Mouse (Mus musculus): ENCODE results near the gene Sipa1l1. TPM values are rescaled to one million over a fixed set of nuclear protein-coding genes. Genes with fewer than 3 reads are reported as not detected.

Sipa1l1 gene
- polyA plus RNA-seq, 1 experiment from 2014 or later, result 29.4 TPM

GRCm38 (mm10) chr12:82319436-82320131 is 150.5 kb downstream of the Sipa1l1 start:
- no peaks in the 10 kb centered on the region for H3K4me1 ChIP-seq
- no peak for ATAC-seq (ENCODE audit: borderline replicate concordance, extremely low read depth, low FRiP score, low TSS enrichment)
- WGBS, result 69% methylated on average over 7 of the region's 7 CpGs
- H3K27ac ChIP-seq, result no peak overlapping the region
- no peaks in the 10 kb centered on the region for H3K9me3 ChIP-seq
- H3K36me3 ChIP-seq, result no peaks in the 10 kb centered on the region
- no peaks in the 10 kb centered on the region for H3K27me3 ChIP-seq
- H3K9ac ChIP-seq, result no peak overlapping the region
- H3K4me2 ChIP-seq, result no peak overlapping the region
- H3K4me3 ChIP-seq, result no peak overlapping the region

DNA sequence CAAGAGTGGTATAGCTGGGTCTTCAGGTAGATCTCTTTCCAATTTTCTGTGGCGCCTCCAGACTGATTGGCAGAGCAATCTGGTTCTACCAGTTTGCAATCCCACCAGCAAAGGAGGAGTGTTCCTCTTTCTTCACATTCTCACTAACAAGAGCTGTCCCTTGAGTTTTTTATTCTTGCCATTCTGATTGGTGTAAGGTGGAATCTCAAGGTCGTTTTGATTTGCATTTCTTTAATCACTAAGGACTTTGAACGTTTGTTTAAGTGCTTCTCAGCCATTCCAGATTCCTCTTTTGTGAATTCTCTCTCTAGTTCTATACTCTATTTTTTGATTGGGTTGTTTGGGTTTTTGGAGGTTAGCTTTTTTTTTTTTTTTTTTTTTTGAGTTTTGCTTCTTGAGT is 151.1 kb downstream of the Sipa1l1 start:
- 55% methylated on average over 3 of the region's 3 CpGs for WGBS
- no peak overlapping the region for H3K4me3 ChIP-seq

DNA sequence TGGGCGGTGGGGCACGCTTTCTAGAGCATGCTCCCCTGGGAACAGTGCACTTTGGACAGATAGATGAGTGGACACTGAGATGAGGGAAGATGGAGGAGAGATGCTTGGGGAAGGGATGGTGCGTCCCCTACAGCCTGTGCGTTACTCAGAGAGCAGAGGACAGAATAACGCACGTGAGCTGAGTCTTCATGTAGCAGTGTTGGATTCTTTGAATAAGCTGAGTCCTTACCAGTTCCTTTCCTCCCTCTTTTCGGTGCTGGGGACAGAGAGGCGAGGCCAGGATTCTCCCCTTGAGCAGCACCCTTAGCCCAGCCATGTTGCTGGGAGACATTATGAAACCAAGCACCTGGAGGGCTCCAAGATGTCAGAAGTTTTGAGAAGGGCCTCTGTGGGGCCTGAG is 152.3 kb downstream of the Sipa1l1 start:
- Histone ChIP-seq H3K27me3 (no peaks in the 10 kb centered on the region), H3K4me3 (no peak overlapping the region), H3K9ac (no peak overlapping the region), H3K4me1 (0 out of 2 replicates have a peak, but pooled peaks cover under 1% of the 10 kb centered on the region), H3K9me3 (no peaks in the 10 kb centered on the region), H3K36me3 (no peaks in the 10 kb centered on the region), H3K27ac (no peak overlapping the region), H3K4me2 (no peak overlapping the region)
- no peak for ATAC-seq (ENCODE audit: borderline replicate concordance, extremely low read depth, low FRiP score, low TSS enrichment)
- 81% methylated on average over 8 of the region's 8 CpGs for WGBS

More for the DNA sequence above, 151.1 kb downstream of the Sipa1l1 start:
- Histone ChIP-seq H3K9ac (no peak overlapping the region), H3K9me3 (no peaks in the 10 kb centered on the region), H3K4me2 (no peak overlapping the region), H3K4me1 (no peaks in the 10 kb centered on the region), H3K36me3 (no peaks in the 10 kb centered on the region), H3K27ac (no peak overlapping the region), H3K27me3 (no peaks in the 10 kb centered on the region)
- ATAC-seq (ENCODE audit: borderline replicate concordance, extremely low read depth, low FRiP score, low TSS enrichment), result no peak

GRCm38 (mm10) chr12:82321855-82322254 is 152.7 kb downstream of the Sipa1l1 start:
- ATAC-seq (ENCODE audit: borderline replicate concordance, extremely low read depth, low FRiP score, low TSS enrichment), result no peak

DNA sequence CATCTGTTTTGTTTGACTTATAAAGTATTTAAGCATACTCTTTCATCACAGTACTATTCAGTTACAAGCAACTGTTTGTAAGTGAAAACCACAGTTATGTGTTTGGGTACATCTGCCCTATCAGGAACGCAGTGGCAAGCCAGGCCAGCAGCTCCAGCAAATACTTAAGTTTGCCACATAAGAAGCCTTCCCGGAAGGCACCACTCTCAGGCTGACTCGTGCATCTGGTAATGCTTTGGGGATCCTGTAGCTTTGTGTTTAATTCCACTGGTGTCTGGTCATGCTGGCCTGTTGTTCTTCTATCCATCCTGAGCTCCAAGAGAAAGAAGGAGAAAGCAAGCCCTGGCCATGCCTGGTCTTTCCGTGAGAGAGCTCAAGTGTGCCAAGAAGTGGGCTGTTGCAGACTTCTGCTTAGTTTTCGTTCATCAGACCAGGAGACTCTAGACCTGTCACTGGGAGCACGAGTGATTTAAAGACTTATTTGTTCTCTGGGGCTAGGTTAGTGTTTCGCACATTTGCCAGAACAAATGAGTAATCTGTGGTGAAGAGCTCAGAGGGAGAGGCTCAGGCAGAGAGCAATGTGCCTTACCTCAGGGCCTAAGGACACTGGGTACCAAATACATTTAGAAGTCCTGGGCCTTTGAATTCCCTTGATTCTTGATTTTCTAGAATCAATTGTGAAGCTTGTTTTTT is 153.8 kb downstream of the Sipa1l1 start:
- H3K4me3 ChIP-seq, result no peak overlapping the region
- H3K36me3 ChIP-seq, result no peaks in the 10 kb centered on the region
- ATAC-seq (ENCODE audit: borderline replicate concordance, extremely low read depth, low FRiP score, low TSS enrichment), result no peak
- H3K4me1 ChIP-seq, result 0 out of 2 replicates have a peak, but pooled peaks cover 3% of the 10 kb centered on the region
- no peak overlapping the region for H3K4me2 ChIP-seq
- H3K9ac ChIP-seq, result no peak overlapping the region
- WGBS, result 56% methylated on average over 7 of the region's 7 CpGs
- no peak overlapping the region for H3K27ac ChIP-seq
- no peaks in the 10 kb centered on the region for H3K9me3 ChIP-seq
- H3K27me3 ChIP-seq, result no peaks in the 10 kb centered on the region

More at GRCm38 (mm10) chr12:82321855-82322254, 152.7 kb downstream of the Sipa1l1 start:
- Histone ChIP-seq H3K4me1 (0 out of 2 replicates have a peak, but pooled peaks cover 3% of the 10 kb centered on the region), H3K27ac (no peak overlapping the region), H3K9me3 (no peaks in the 10 kb centered on the region), H3K9ac (no peak overlapping the region), H3K36me3 (no peaks in the 10 kb centered on the region), H3K4me3 (no peak overlapping the region), H3K27me3 (no peaks in the 10 kb centered on the region), H3K4me2 (no peak overlapping the region)
- 93% methylated on average over 2 of the region's 2 CpGs for WGBS

- Histone ChIP-seq H3K27me3 (no peaks in the 10 kb centered on the region), H3K4me2 (no peak overlapping the region), H3K27ac (no peak overlapping the region), H3K4me1 (0 out of 2 replicates have a peak, but pooled peaks cover 3% of the 10 kb centered on the region), H3K9me3 (no peaks in the 10 kb centered on the region), H3K36me3 (no peaks in the 10 kb centered on the region), H3K4me3 (no peak overlapping the region), H3K9ac (no peak overlapping the region)
- no peak for ATAC-seq (ENCODE audit: borderline replicate concordance, extremely low read depth, low FRiP score, low TSS enrichment)
- WGBS, result 90% methylated on average over 5 of the region's 5 CpGs
These were observed 155.5 kb downstream of the Sipa1l1 start for GRCm38 (mm10) chr12:82324621-82325020.

DNA sequence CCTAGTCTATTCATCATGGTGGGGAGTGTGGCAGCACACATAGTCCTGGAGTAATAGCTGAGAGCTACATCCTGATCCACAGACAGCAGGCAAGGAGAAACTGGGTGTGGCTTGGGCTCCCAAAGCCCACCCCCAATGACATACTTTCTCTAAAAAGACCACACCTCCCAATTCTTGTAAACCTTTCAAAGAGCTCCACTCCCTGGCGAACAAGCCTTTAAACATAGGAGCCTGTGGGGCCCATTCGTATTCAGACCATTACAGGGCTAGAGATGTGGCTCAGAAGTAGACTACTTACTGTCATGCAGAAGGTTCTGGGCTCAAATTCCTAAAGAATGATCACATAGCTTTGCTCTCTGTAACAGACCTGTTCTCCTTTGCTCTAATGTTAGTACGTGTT is 156.4 kb downstream of the Sipa1l1 start:
- Histone ChIP-seq H3K9me3 (no peaks in the 10 kb centered on the region), H3K4me2 (no peak overlapping the region), H3K4me1 (0 out of 2 replicates have a peak, but pooled peaks cover 3% of the 10 kb centered on the region), H3K27me3 (no peaks in the 10 kb centered on the region), H3K36me3 (no peaks in the 10 kb centered on the region), H3K27ac (no peak overlapping the region), H3K4me3 (no peak overlapping the region), H3K9ac (no peak overlapping the region)
- WGBS, result 83% methylated on average over 3 of the region's 3 CpGs
- ATAC-seq (ENCODE audit: borderline replicate concordance, extremely low read depth, low FRiP score, low TSS enrichment), result no peak

GRCm38 (mm10) chr12:82326438-82326837 is 157.3 kb downstream of the Sipa1l1 start:
- WGBS, result 44% methylated on average over 8 of the region's 8 CpGs
- no peak for ATAC-seq (ENCODE audit: borderline replicate concordance, extremely low read depth, low FRiP score, low TSS enrichment)
- H3K4me3 ChIP-seq, result no peak overlapping the region
- no peaks in the 10 kb centered on the region for H3K9me3 ChIP-seq
- H3K4me2 ChIP-seq, result no peak overlapping the region
- no peaks in the 10 kb centered on the region for H3K36me3 ChIP-seq
- H3K9ac ChIP-seq, result no peak overlapping the region
- 0 out of 2 replicates have a peak, but pooled peaks cover 7% of the 10 kb centered on the region for H3K4me1 ChIP-seq
- H3K27me3 ChIP-seq, result no peaks in the 10 kb centered on the region
- H3K27ac ChIP-seq, result no peak overlapping the region

DNA sequence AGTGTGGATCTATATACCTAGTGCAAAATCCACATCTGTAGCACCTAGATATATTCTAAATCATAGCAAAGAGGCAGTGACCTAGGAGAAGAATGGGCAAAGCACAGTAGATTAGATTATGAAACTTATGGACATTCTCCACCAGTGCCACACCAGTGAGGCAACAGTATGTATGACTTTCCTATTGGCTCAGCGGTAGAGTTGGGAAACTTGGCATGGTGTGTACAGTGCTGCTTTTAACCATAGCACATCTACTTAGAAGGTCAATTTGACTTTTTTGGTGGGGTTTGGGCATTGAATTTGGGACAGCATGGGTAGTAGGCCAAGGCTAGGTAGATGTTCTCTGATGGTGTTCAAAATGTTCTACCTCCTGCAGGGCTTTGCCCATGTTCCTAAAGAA is 159.0 kb downstream of the Sipa1l1 start:
- no peak overlapping the region for H3K27ac ChIP-seq
- no peaks in the 10 kb centered on the region for H3K9me3 ChIP-seq
- H3K27me3 ChIP-seq, result no peaks in the 10 kb centered on the region
- no peaks in the 10 kb centered on the region for H3K36me3 ChIP-seq
- no peak for ATAC-seq (ENCODE audit: borderline replicate concordance, extremely low read depth, low FRiP score, low TSS enrichment)
- no peak overlapping the region for H3K9ac ChIP-seq
- H3K4me3 ChIP-seq, result no peak overlapping the region
- H3K4me1 ChIP-seq, result 0 out of 2 replicates have a peak, but pooled peaks cover 7% of the 10 kb centered on the region
- 100% methylated on average over 1 of the region's 1 CpGs for WGBS
- no peak overlapping the region for H3K4me2 ChIP-seq

DNA sequence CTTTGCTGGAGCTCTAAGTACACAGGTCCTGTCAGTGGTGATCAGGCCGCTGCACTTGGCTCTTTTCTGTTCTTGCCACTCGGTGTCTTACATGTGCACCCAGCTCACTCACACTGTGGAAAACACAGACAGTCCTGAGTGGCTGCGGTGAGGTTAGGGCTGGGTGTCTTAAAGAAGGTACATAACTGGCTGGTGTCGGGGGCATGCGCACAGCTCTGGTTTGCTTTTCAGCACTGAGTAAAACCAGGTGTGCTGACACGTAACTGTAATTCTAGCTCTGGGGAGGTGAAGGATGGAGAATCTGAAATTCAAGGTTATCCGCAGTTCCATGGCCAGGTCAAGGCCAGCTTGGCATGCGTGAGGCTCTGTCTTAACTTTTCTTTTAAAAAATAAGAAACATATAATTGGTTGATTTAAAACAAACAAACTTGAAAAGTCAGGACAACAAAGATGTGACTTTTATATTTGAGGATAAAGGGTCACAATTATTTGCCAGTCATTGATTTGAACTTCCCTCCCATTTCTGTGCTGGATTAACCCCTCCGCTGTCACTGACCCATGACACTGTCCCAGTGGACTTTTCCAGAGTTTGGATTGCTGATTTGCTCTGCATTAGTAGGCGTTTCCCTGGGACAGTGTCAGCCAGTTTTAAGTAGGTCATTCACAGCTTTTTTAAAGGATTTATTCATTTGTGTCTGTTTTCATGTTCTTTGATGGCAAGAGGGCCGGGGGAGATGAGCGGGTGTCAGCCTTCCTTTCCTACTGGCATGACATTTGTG is 163.9 kb downstream of the Sipa1l1 start:
- peaks cover 13% of the 10 kb centered on the region; the same call in 1 of the 2 replicates for H3K4me1 ChIP-seq
- H3K4me3 ChIP-seq, result no peak overlapping the region
- H3K27me3 ChIP-seq, result no peaks in the 10 kb centered on the region
- no peak for ATAC-seq (ENCODE audit: borderline replicate concordance, extremely low read depth, low FRiP score, low TSS enrichment)
- no peak overlapping the region for H3K27ac ChIP-seq
- no peaks in the 10 kb centered on the region for H3K9me3 ChIP-seq
- no peaks in the 10 kb centered on the region for H3K36me3 ChIP-seq
- H3K9ac ChIP-seq, result no peak overlapping the region
- H3K4me2 ChIP-seq, result no peak overlapping the region
- WGBS, result 87% methylated on average over 12 of the region's 12 CpGs

GRCm38 (mm10) chr12:82333999-82334398 is 164.9 kb downstream of the Sipa1l1 start:
- no peak for ATAC-seq (ENCODE audit: borderline replicate concordance, extremely low read depth, low FRiP score, low TSS enrichment)
- WGBS, result 70% methylated on average over 5 of the region's 5 CpGs
- Histone ChIP-seq H3K9ac (no peak overlapping the region), H3K27me3 (no peaks in the 10 kb centered on the region), H3K4me2 (no peak overlapping the region), H3K27ac (no peak overlapping the region), H3K4me1 (peaks cover 19% of the 10 kb centered on the region), H3K9me3 (no peaks in the 10 kb centered on the region), H3K36me3 (no peaks in the 10 kb centered on the region), H3K4me3 (no peak overlapping the region)

All from lung, embryonic 15.5 days (tissue).